Mouse (Mus musculus) liver, embryonic 15.5 days (tissue): ENCODE results near the gene Gm42906. TPM values are rescaled to one million over a fixed set of nuclear protein-coding genes. Genes with fewer than 3 reads are reported as not detected.

Source experiments
- ATAC-seq: fragments of 200-750 bp; cut with Nextera tagmentation; 2 replicates; pipeline ENCODE4 v1.8.0; 2017; ENCODE audit warnings: moderate number of reproducible peaks, mild to moderate bottlenecking, moderate library complexity; ENCODE audit not compliant: insufficient read depth
- H3K27ac ChIP-seq: fragments of 300-500 bp; sonication (generic); replicated peaks from 2 replicates; pipeline ENCODE4 v1.5.1; 2015; ENCODE audit warnings: mild to moderate bottlenecking, inconsistent platforms
- H3K27me3 ChIP-seq: fragments of 300-500 bp; sonication (generic); 2 replicates; pipeline ENCODE4 v1.6.1; 2015; ENCODE audit warnings: mild to moderate bottlenecking, inconsistent platforms
- H3K36me3 ChIP-seq: fragments of 300-500 bp; sonication (generic); replicated peaks from 2 replicates; pipeline ENCODE4 v1.6.1; 2015; ENCODE audit warnings: moderate library complexity, mild to moderate bottlenecking, inconsistent platforms
- H3K4me1 ChIP-seq: fragments of 300-500 bp; sonication (generic); replicated peaks from 2 replicates; pipeline ENCODE4 v1.6.1; 2015; ENCODE audit warnings: inconsistent platforms
- H3K4me2 ChIP-seq: fragments of 300-500 bp; sonication (generic); 2 replicates; pipeline ENCODE4 v1.6.1; 2015; ENCODE audit warnings: moderate library complexity, mild to moderate bottlenecking, inconsistent platforms
- H3K4me3 ChIP-seq: fragments of 300-500 bp; sonication (generic); replicated peaks from 2 replicates; pipeline ENCODE4 v1.5.1; 2015; ENCODE audit warnings: mild to moderate bottlenecking, inconsistent platforms
- H3K9ac ChIP-seq: fragments of 300-500 bp; sonication (generic); 2 replicates; pipeline ENCODE4 v1.6.1; 2015; ENCODE audit warnings: moderate library complexity, mild to moderate bottlenecking, inconsistent platforms
- H3K9me3 ChIP-seq: fragments of 300-500 bp; sonication (generic); replicated peaks from 2 replicates; pipeline ENCODE4 v1.6.1; 2016; ENCODE audit warnings: inconsistent platforms
- WGBS: fragments of 180-500 bp; shearing (Covaris S2); methylation state at CpG from one replicate; pipeline ENCODE4 v1.1.7; 2015; ENCODE audit warnings: mixed read lengths; ENCODE audit not compliant: insufficient replicate concordance; 5-methylcytosine and 5-hydroxymethylcytosine counted together
- polyA plus RNA-seq: library from polyadenylated mRNA; unstranded; fragments of >200 nt; fragmentation: Nextera tagmentation; extraction: Ambion mirVana; gene quantifications from 2 replicates; pipeline ENCODE4 v1.2.1, GENCODE M21; 2015

Gm42906 gene
- polyA plus RNA-seq, 1 experiment from 2014 or later = not detected

DNA sequence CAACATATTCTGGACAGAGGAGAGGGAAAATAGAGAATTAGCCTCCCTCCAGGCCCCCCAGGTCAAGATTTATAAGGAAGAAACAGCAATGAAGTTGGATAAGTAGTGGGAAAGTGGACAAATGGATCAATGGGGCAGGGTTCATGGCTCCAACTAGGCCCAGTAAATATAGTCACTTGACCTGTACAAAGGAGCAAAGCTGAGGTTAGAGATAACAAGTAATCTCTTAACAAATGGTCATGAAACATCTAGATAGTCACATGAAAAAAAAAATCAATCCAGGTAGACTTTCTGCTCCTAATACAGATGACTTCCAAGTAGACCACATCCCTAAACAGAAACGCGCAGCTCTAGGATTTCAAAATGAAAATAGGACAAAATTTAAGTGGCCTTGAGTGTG, 350.0 kb downstream of the Gm42906 start:
- Histone ChIP-seq H3K27me3 (no peaks in the 10 kb centered on the region), H3K9ac (no peak overlapping the region), H3K4me3 (no peak overlapping the region), H3K9me3 (no peaks in the 10 kb centered on the region), H3K36me3 (no peaks in the 10 kb centered on the region), H3K4me2 (no peak overlapping the region), H3K4me1 (peaks cover 4% of the 10 kb centered on the region; the same call in 1 of the 2 replicates), H3K27ac (no peak overlapping the region)
- 84% methylated on average over 2 of the region's 2 CpGs for WGBS
- ATAC-seq = no peak

DNA sequence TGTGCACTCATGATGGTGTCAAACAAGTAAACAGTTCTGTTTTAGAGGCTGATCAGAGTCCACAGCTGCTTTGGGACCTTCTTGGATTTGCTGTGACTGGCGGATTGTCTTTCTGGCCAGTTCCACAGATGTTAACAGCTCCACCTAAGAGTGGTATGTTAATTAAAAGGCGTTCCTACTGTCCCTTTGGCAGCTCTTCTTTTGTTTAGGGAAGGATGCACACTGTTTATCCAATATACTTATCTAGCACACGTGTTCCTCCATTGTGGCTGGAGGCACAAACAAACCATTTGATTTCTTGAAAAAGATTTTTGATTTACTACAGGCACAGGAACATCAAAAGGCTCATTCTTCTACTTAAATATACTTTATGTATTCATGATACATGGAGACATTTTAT, 351.0 kb downstream of the Gm42906 start:
- Histone ChIP-seq H3K9ac (no peak overlapping the region), H3K4me3 (no peak overlapping the region), H3K27ac (no peak overlapping the region), H3K27me3 (no peaks in the 10 kb centered on the region), H3K36me3 (no peaks in the 10 kb centered on the region), H3K4me2 (no peak overlapping the region), H3K9me3 (no peaks in the 10 kb centered on the region), H3K4me1 (peaks cover 4% of the 10 kb centered on the region; the same call in 1 of the 2 replicates)
- ATAC-seq = no peak
- WGBS = 41% methylated on average over 3 of the region's 3 CpGs

DNA sequence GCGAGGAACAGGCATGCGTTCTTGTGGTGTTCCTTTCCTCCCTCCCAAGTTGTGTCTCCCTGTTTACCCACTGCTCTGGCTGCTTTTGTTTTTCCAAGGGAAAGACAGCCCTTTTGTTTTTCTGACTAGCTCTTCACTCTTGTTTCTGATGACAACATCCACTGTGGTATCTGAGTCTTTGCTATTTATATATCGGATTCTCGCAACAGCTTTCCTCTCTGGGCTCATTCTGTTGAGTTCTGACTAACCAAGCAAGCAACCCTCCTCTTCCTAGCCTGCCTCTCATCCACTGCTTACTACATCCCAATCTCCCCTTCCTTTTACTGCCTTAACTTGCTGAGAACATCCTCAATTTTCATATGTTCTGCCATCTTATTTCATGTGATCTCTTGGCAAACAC, 353.7 kb downstream of the Gm42906 start:
- H3K4me1 ChIP-seq = no peaks in the 10 kb centered on the region
- no peak overlapping the region for H3K9ac ChIP-seq
- no peak overlapping the region for H3K27ac ChIP-seq
- no peak overlapping the region for H3K4me2 ChIP-seq
- H3K4me3 ChIP-seq = no peak overlapping the region
- no peaks in the 10 kb centered on the region for H3K36me3 ChIP-seq
- WGBS = 55% methylated on average over 4 of the region's 4 CpGs
- H3K9me3 ChIP-seq = no peaks in the 10 kb centered on the region
- no peaks in the 10 kb centered on the region for H3K27me3 ChIP-seq
- ATAC-seq = no peak

DNA sequence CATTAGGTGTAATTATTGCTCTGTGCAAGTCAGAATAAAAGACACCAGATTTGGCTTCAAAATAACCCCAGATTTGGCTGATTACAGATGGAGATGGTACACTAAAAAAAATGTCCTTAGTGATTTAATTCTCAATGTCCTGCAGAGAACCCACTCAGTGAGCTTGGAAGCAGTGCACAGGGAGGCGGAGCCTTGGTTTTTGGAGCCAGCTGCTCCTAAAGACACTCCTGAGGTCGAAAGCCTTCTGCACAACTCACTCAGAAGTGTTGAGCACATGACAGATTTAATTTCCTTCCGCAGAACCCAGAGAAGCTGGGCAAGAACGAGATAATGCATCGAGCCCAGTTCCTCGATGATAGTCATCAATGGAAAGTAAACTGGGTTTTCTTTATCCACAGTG, 356.5 kb downstream of the Gm42906 start:
- no peak overlapping the region for H3K27ac ChIP-seq
- H3K36me3 ChIP-seq = no peaks in the 10 kb centered on the region
- no peak overlapping the region for H3K4me2 ChIP-seq
- 48% methylated on average over 6 of the region's 6 CpGs for WGBS
- no peak for ATAC-seq
- no peaks in the 10 kb centered on the region for H3K4me1 ChIP-seq
- no peaks in the 10 kb centered on the region for H3K27me3 ChIP-seq
- H3K9me3 ChIP-seq = no peaks in the 10 kb centered on the region
- no peak overlapping the region for H3K9ac ChIP-seq
- no peak overlapping the region for H3K4me3 ChIP-seq

DNA sequence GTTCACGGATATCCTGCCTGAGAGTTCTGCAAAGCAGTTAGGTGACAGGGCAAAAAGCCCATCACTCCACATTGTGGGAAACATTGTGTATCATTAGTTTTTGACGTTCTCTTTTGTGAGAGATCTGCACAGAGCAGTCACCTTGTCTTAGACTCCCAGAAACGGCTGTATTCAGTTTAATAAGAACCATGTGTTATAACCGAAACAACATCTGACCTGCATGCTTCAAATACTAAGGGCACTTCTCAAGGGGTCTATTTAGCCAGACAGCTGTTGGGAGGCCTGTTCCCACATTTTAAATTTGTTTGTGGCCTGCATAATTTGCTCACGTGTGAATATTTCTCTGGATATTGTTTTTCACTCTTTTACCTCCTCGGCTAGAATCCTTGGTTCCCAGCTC, 357.1 kb downstream of the Gm42906 start:
- no peak for ATAC-seq
- Histone ChIP-seq H3K36me3 (no peaks in the 10 kb centered on the region), H3K27me3 (no peaks in the 10 kb centered on the region), H3K4me2 (no peak overlapping the region), H3K9ac (no peak overlapping the region), H3K9me3 (no peaks in the 10 kb centered on the region), H3K4me1 (no peaks in the 10 kb centered on the region), H3K27ac (no peak overlapping the region), H3K4me3 (no peak overlapping the region)
- 65% methylated on average over 6 of the region's 6 CpGs for WGBS

DNA sequence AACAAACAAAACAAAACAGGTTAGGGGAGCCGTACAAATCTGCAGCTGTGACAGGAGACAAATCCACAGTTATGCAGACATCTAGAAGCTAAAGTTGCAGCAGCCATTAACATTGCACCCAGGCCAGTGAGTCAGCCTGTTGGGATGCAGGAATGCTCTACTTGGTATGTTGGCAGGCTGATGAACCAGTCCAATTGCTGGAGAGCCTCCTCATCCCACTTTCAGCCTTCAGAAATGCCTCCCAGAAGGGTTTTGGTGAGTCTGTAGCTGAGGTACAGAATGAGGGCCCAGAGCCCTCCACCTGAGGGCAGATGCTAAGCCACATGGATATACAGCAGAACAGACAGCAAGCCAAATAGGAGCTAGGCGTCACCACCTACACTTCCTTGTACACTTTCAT, 358.4 kb downstream of the Gm42906 start:
- ATAC-seq = no peak
- H3K27me3 ChIP-seq = no peaks in the 10 kb centered on the region
- no peak overlapping the region for H3K4me2 ChIP-seq
- H3K9me3 ChIP-seq = no peaks in the 10 kb centered on the region
- no peaks in the 10 kb centered on the region for H3K36me3 ChIP-seq
- no peaks in the 10 kb centered on the region for H3K4me1 ChIP-seq
- no peak overlapping the region for H3K4me3 ChIP-seq
- H3K27ac ChIP-seq = no peak overlapping the region
- no peak overlapping the region for H3K9ac ChIP-seq
- 55% methylated on average over 2 of the region's 2 CpGs for WGBS

DNA sequence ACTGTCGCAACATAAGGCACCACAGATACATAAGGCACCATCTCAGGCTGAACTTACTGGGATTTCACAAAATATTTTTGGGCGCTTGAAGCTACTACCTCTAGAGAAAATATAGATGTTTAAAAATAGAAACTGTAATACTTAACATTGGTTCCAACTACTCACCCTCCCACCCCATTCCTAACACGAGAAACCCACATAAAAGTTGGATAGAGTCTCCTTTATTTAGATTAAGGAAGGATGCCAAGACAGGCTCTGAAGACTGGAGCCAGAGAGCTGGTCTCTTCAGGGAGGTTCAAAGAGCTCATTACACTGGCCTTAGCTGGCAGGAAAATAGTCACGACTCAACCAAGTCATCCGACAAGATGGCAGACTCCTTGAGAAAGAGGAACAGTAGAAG, 361.9 kb downstream of the Gm42906 start:
- Histone ChIP-seq H3K27me3 (no peaks in the 10 kb centered on the region), H3K4me2 (no peak overlapping the region), H3K4me1 (no peaks in the 10 kb centered on the region), H3K9me3 (0 out of 2 replicates have a peak, but pooled peaks cover 5% of the 10 kb centered on the region), H3K27ac (no peak overlapping the region), H3K36me3 (peaks cover 13% of the 10 kb centered on the region), H3K9ac (no peak overlapping the region), H3K4me3 (no peak overlapping the region)
- 65% methylated on average over 5 of the region's 5 CpGs for WGBS
- no peak for ATAC-seq

DNA sequence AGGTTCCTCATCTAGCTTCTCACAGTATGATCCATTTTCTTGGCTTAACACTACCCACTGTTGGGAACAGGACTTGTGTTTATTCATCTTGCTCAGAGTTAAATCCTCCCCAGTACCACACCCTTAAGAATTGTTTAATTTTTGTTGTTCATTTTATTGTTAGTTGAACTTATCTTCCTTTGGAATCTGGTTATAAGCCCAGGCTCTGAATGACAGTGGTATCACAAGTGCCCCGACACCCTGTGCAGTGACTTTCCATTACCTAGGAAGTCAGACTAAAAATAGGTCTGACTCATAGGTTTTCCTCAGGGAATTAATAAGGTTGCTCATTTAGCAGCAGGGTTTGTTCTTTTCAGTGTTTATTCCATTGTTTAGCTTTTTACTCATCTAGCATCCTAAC, 362.7 kb downstream of the Gm42906 start:
- Histone ChIP-seq H3K9ac (no peak overlapping the region), H3K9me3 (0 out of 2 replicates have a peak, but pooled peaks cover 5% of the 10 kb centered on the region), H3K4me1 (no peaks in the 10 kb centered on the region), H3K27ac (no peak overlapping the region), H3K4me3 (no peak overlapping the region), H3K4me2 (no peak overlapping the region), H3K36me3 (peaks cover 13% of the 10 kb centered on the region), H3K27me3 (no peaks in the 10 kb centered on the region)
- no peak for ATAC-seq
- WGBS = 53% methylated on average over 1 of the region's 1 CpGs

DNA sequence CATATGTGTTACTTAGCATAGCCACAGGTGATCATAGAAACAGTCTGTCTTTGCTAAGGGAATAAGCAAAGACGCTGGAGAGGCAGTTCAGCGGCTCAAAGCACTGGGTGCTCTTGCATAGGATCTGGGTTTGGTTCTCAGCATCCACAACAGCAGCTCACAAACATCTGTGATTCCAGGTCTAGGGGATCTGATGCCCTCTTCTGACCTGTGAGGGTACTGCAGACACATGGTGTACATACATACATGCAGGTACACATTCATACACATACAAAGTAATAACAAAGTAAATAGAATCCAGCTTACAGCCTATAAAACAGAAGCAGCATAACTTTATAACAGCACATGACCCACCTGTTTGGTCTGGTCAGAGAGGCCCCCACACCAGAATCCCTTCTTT, 366.0 kb downstream of the Gm42906 start:
- no peak overlapping the region for H3K27ac ChIP-seq

DNA sequence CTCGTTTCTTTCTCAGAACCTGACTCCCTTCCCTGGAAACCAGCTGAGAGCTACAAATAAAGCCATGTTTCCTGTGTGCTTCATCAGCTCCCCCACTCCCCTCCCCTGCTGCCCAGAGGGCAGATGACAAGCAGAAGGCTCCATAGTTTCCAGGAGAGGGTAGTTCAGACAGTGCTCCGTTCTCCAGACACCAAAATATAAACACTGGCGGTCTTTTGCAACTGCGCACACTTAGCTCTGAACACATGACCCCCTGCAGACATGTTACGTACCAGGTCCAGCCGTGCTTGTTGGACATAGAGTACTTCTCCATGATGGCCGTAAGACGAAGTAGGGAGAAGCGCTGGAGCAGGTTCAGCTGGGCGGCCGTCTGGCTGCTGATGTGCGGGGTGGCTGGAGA, 367.5 kb downstream of the Gm42906 start:
- H3K9ac ChIP-seq = no peak overlapping the region
- peaks cover 13% of the 10 kb centered on the region for H3K36me3 ChIP-seq
- H3K4me3 ChIP-seq = no peak overlapping the region
- H3K27me3 ChIP-seq = no peaks in the 10 kb centered on the region
- H3K4me1 ChIP-seq = no peaks in the 10 kb centered on the region
- 74% methylated on average over 12 of the region's 12 CpGs for WGBS
- no peak for ATAC-seq
- H3K9me3 ChIP-seq = 0 out of 2 replicates have a peak, but pooled peaks cover 5% of the 10 kb centered on the region
- no peak overlapping the region for H3K4me2 ChIP-seq
- no peak overlapping the region for H3K27ac ChIP-seq

More for the DNA sequence above, 366.0 kb downstream of the Gm42906 start:
- no peak overlapping the region for H3K9ac ChIP-seq
- 0 out of 2 replicates have a peak, but pooled peaks cover 5% of the 10 kb centered on the region for H3K9me3 ChIP-seq
- H3K27me3 ChIP-seq = no peaks in the 10 kb centered on the region
- peaks cover 13% of the 10 kb centered on the region for H3K36me3 ChIP-seq
- no peak overlapping the region for H3K4me2 ChIP-seq
- no peaks in the 10 kb centered on the region for H3K4me1 ChIP-seq
- no peak overlapping the region for H3K4me3 ChIP-seq
- ATAC-seq = no peak
- 76% methylated on average over 2 of the region's 2 CpGs for WGBS

DNA sequence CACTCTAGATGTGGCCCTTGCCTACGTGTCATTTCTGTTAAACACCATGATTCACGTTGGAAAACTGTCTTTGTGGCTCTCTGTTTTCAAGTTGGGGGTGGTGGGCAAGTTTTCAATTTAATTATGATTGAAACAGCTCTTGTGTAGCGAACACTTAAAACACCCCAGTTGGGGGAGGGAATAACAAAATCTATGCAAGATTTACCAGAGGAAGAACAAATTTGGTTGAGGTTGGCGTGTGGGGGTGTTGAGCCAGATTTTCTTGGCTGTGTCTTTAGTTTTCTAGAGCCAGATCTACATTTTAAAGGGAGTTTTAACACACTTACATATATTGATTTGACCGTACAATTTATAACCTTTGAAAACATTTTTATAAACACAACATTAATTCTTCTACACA, 368.2 kb downstream of the Gm42906 start:
- ATAC-seq = no peak
- WGBS = 66% methylated on average over 5 of the region's 5 CpGs
- H3K4me2 ChIP-seq = no peak overlapping the region
- H3K27ac ChIP-seq = no peak overlapping the region
- no peaks in the 10 kb centered on the region for H3K27me3 ChIP-seq
- H3K9ac ChIP-seq = no peak overlapping the region
- H3K36me3 ChIP-seq = peaks cover 13% of the 10 kb centered on the region
- no peak overlapping the region for H3K4me3 ChIP-seq
- H3K4me1 ChIP-seq = no peaks in the 10 kb centered on the region
- 0 out of 2 replicates have a peak, but pooled peaks cover 5% of the 10 kb centered on the region for H3K9me3 ChIP-seq

DNA sequence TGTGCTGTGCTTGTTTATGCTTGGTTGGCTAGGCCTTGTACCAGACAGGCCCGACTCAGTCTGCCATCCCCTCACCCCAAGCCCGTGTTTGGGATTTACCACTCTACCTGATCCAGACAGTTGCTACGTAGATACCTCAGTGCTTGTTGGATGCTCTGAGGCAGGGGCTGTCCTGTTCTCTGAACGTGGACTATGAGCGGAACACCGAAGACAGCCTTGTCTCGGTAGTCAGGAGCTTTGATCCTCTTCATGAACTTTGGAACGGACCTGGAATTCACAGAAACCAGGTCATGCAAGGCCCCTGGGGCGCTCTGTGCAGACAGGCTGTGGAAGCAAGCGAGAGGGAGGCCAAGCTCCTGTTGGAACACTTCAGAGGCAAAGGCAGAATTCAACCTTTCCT, 368.6 kb downstream of the Gm42906 start:
- ATAC-seq = no peak
- WGBS = 67% methylated on average over 10 of the region's 10 CpGs
- no peak overlapping the region for H3K27ac ChIP-seq

More for the DNA sequence above, 368.6 kb downstream of the Gm42906 start:
- H3K4me3 ChIP-seq = no peak overlapping the region
- peaks cover 13% of the 10 kb centered on the region for H3K36me3 ChIP-seq
- no peak overlapping the region for H3K9ac ChIP-seq
- no peak overlapping the region for H3K4me2 ChIP-seq
- no peaks in the 10 kb centered on the region for H3K4me1 ChIP-seq
- no peaks in the 10 kb centered on the region for H3K27me3 ChIP-seq
- 0 out of 2 replicates have a peak, but pooled peaks cover 5% of the 10 kb centered on the region for H3K9me3 ChIP-seq
